Mouse (Mus musculus) MEL (cell line): ENCODE measurements around the gene Lad1.
A peak's percentile ranks its signal among the peaks of the same experiment; 100 is the strongest.

Experiments
- CTCF ChIP-seq, 3 experiments: IDR thresholded peaks in 2 of 3; conservative IDR thresholded peaks in 1 of 3; 2 replicates each; pipeline ENCODE4 v1.5.1; 2011 to 2012; ENCODE audit warnings: low read length in 3 of 3, low read depth in 2 of 3, mild to moderate bottlenecking in 2 of 3, improper control_type of control experiment in 1 of 3, inconsistent platforms in 1 of 3, mixed read lengths in 1 of 3, moderate library complexity in 1 of 3; ENCODE audit not compliant: control insufficient read depth in 1 of 3, insufficient read depth in 1 of 3, poor library complexity in 1 of 3, severe bottlenecking in 1 of 3
- EP300 ChIP-seq, 2 experiments: IDR thresholded peaks; 2 replicates each; pipeline ENCODE4 v1.6.1; 2011; ENCODE audit warnings: improper control_type of control experiment in 2 of 2, low read length in 2 of 2, low read depth in 1 of 2, mild to moderate bottlenecking in 1 of 2
- GABPA ChIP-seq: IDR thresholded peaks from 2 replicates; pipeline ENCODE4 v1.6.1; 2012; ENCODE audit warnings: low read depth, mild to moderate bottlenecking, inconsistent platforms, low read length, improper control_type of control experiment, moderate library complexity
- GATA1 ChIP-seq: IDR thresholded peaks from 2 replicates; pipeline ENCODE4 v1.6.1; 2011; ENCODE audit warnings: low read depth, low read length, improper control_type of control experiment
- JUND ChIP-seq: IDR thresholded peaks from 2 replicates; pipeline ENCODE4 v1.6.1; 2011; ENCODE audit warnings: low read depth, mild to moderate bottlenecking, improper control_type of control experiment, low read length
- MAZ ChIP-seq: IDR thresholded peaks from 2 replicates; pipeline ENCODE4 v1.6.1; 2012; ENCODE audit warnings: low read depth, mild to moderate bottlenecking, inconsistent platforms, low read length, improper control_type of control experiment
- POLR2A ChIP-seq, 2 experiments: IDR thresholded peaks; 2 replicates each; pipeline ENCODE4 v1.6.1; 2011 to 2012; ENCODE audit warnings: low read length in 2 of 2, mild to moderate bottlenecking in 2 of 2, control low read depth in 1 of 2, improper control_type of control experiment in 1 of 2, low read depth in 1 of 2, moderate library complexity in 1 of 2; ENCODE audit not compliant: control insufficient read depth in 1 of 2, insufficient read depth in 1 of 2, poor library complexity in 1 of 2
- TAL1 ChIP-seq: IDR thresholded peaks from 2 replicates; pipeline ENCODE4 v1.6.1; 2012; ENCODE audit warnings: mild to moderate bottlenecking, inconsistent platforms, low read length, moderate library complexity, mixed read lengths
- TCF12 ChIP-seq: IDR thresholded peaks from 2 replicates; pipeline ENCODE4 v1.6.1; 2014; ENCODE audit warnings: low read depth, mild to moderate bottlenecking, inconsistent platforms, low read length, improper control_type of control experiment, moderate library complexity
- ZMIZ1 ChIP-seq: IDR thresholded peaks from 2 replicates; pipeline ENCODE4 v1.6.1; 2012; ENCODE audit warnings: low read depth, mild to moderate bottlenecking, inconsistent platforms, low read length, improper control_type of control experiment, moderate library complexity

- no peak for TF ChIP-seq JUND
- no peak for TF ChIP-seq CTCF (IDR thresholded peaks at IDR 0.05 in 2 of 3, conservative IDR thresholded peaks at IDR 0.05 in 1 of 3; ENCODE audit: control insufficient read depth in 1 of 3, insufficient read depth in 1 of 3, low read depth in 2 of 3, low read length in 3 of 3, poor library complexity in 1 of 3, severe bottlenecking in 1 of 3)
- peak; percentile 86 for TF ChIP-seq GATA1
- TF ChIP-seq TAL1: peak; percentile 76
- TF ChIP-seq POLR2A (IDR thresholded peaks at IDR 0.05; ENCODE audit: control insufficient read depth in 1 of 2, insufficient read depth in 1 of 2, low read depth in 1 of 2, low read length in 2 of 2, poor library complexity in 1 of 2): no peak
- no peak for TF ChIP-seq GABPA
- TF ChIP-seq MAZ: no peak
- peak; percentile 88 for TF ChIP-seq TCF12
- TF ChIP-seq ZMIZ1: no peak
- peak; percentile 65 to 69 for TF ChIP-seq EP300 (IDR thresholded peaks at IDR 0.05; ENCODE audit: low read depth in 1 of 2, low read length in 2 of 2)
Observed at GRCm38 (mm10) chr1:135770896-135771572, 47.4 kb upstream of the Lad1 start.
